Mouse (Mus musculus) heart, adult 2 months (tissue): Measurements from ENCODE around the gene Gm20518. TPM values are rescaled to one million over a fixed set of nuclear protein-coding genes. Genes with fewer than 3 reads are reported as not detected.

Experiments
- DNase-seq, 2 experiments: peaks; one replicate each; pipeline ENCODE4 v3.0.0; 2021
- H3K27ac ChIP-seq: fragments of 200-600 bp; 2 replicates; pipeline ENCODE4 v1.8.1; 2022
- H3K27me3 ChIP-seq: fragments of 200-500 bp; 2 replicates; pipeline ENCODE4 v1.6.1; 2012; ENCODE audit warnings: mild to moderate bottlenecking, low read length, inconsistent platforms, mixed read lengths; ENCODE audit not compliant: control insufficient read depth, insufficient read depth
- H3K36me3 ChIP-seq: fragments of 200-500 bp; 2 replicates; pipeline ENCODE4 v1.6.1; 2012; ENCODE audit warnings: low read length, inconsistent platforms; ENCODE audit not compliant: control insufficient read depth, insufficient read depth
- H3K4me1 ChIP-seq: fragments of 200-500 bp; 2 replicates; pipeline ENCODE4 v1.6.1; 2011; ENCODE audit warnings: low read length; ENCODE audit not compliant: control insufficient read depth, insufficient read depth
- H3K4me3 ChIP-seq: fragments of 200-600 bp; 2 replicates; pipeline ENCODE4 v1.8.1; 2022
- H3K79me2 ChIP-seq: fragments of 200-500 bp; replicated peaks from 2 replicates; pipeline ENCODE4 v1.6.1; 2012; ENCODE audit warnings: mild to moderate bottlenecking, inconsistent platforms, low read length, moderate library complexity, mixed read lengths; ENCODE audit not compliant: control insufficient read depth, insufficient read depth
- H3K9ac ChIP-seq: fragments of 200-500 bp; 2 replicates; pipeline ENCODE4 v1.6.1; 2012; ENCODE audit warnings: low read depth, mild to moderate bottlenecking, control low read depth, inconsistent platforms, low read length, mixed read lengths
- CTCF ChIP-seq: fragments of 200-600 bp; IDR thresholded peaks from 2 replicates; pipeline ENCODE4 v1.8.1; 2022; ENCODE audit warnings: antibody characterized with exemption, mild to moderate bottlenecking, moderate library complexity
- EP300 ChIP-seq: fragments of 200-500 bp; IDR thresholded peaks from 2 replicates; pipeline ENCODE4 v1.6.1; 2011; ENCODE audit warnings: low read depth, low read length, control low read depth; ENCODE audit not compliant: insufficient read depth
- POLR2A ChIP-seq: fragments of 200-500 bp; IDR thresholded peaks from 2 replicates; pipeline ENCODE4 v1.6.1; 2011; ENCODE audit warnings: mild to moderate bottlenecking, low read depth, low read length, control low read depth; ENCODE audit not compliant: insufficient read depth
- WGBS: fragments of 180-500 bp; shearing (Covaris S2); methylation state at CpG from one replicate; pipeline ENCODE4 v1.1.7; 2018; 5-methylcytosine and 5-hydroxymethylcytosine counted together
- intact Hi-C: fragments of 180-260 bp; cut with DNase I; formaldehyde crosslinking; loops from one replicate; pipeline ENCODE4 v1.15.1; 2025
- polyA plus RNA-seq: library from polyadenylated mRNA; depleted of rRNA; stranded (reverse); fragments of >200 nt; gene quantifications from 2 replicates; pipeline ENCODE4 v1.2.3, GENCODE M21; 2012
- total RNA-seq, 2 experiments: library from RNA; stranded (reverse); gene quantifications; 2 replicates each; pipeline ENCODE4 v1.2.3; 2021

The Gm20518 gene
- total and polyA plus RNA-seq, 3 experiments: 0.20 to 0.68 (median 0.31) TPM

DNA sequence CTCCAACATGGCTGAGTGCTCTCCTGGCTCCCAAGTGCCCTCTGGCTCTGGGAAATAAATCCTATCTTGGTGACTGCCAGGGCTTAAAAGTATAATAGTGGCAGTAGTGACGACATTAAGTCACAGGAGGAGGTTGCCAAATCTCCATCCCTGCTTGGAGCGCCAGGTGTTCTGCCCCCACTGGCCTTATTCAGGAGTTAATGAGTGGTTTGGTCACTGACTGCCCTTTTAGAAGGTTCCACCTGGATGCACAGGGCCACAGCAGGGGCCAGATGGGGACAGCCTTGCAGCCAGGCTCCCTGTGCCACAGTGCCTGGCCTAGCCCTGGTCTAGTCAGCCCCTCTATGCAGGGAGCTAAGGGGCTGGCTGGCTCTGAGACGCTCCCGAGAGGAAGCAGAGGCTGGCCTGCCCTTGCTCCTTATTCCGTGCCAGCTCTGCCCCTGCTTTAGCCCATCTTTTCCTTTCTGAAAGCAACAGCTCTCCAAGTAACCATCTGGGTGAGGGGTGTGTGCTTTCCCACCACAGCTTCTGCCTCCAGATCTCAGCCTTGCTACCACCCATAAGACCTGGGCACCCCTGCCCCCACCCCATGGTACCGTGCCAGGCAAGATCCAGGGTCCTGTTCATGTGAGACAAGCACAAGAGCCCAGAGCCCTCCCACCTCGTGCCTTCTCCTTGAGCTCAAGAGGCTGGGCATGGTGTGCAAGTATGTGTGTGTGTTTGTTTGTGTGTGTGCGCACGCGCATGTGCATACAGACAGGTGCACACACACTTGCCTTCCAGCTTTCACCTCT is 60.9 kb downstream of the Gm20518 start:
- no peak overlapping the region for H3K4me3 ChIP-seq
- TF ChIP-seq CTCF (no peak), EP300 (no peak), POLR2A (no peak)
- H3K27me3 ChIP-seq: peaks cover 12% of the 10 kb centered on the region
- DNase-seq: no peak
- H3K9ac ChIP-seq: no peak overlapping the region
- intact Hi-C loops: no loop called here
- no peaks in the 10 kb centered on the region for H3K79me2 ChIP-seq
- 74% methylated on average over 10 of the region's 10 CpGs for WGBS
- H3K4me1 ChIP-seq: no peaks in the 10 kb centered on the region
- H3K27ac ChIP-seq: no peak overlapping the region
- H3K36me3 ChIP-seq: no peaks in the 10 kb centered on the region

DNA sequence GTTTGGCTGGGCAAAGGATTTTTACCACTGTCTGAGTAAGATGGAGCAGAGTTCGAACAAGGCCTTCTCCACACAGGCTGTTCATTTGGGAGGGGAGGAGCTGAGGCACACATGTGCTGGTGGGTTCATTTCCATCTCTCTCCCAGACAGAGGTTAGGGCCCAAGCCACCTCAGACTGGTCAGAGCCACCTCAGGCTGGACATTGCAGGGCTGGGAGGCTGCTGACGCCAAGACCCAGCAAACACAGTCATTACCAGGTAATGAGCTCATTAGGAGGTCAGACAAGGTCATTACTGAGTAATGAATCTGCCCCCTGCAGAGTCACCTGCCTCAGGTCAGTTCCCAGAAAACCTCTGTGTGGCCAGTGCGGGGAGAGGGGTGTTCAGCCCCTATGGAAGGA is 62.6 kb downstream of the Gm20518 start:
- 93% methylated on average over 3 of the region's 3 CpGs for WGBS
- Histone ChIP-seq H3K4me1 (no peaks in the 10 kb centered on the region), H3K27ac (no peak overlapping the region), H3K79me2 (no peaks in the 10 kb centered on the region), H3K9ac (no peak overlapping the region), H3K4me3 (no peak overlapping the region), H3K36me3 (no peaks in the 10 kb centered on the region), H3K27me3 (peaks cover 5% of the 10 kb centered on the region)
- intact Hi-C loops: no loop called here
- DNase-seq: no peak
- TF ChIP-seq POLR2A: no peak
- TF ChIP-seq CTCF: no peak
- no peak for TF ChIP-seq EP300

- Histone ChIP-seq H3K27me3 (peaks cover 2% of the 10 kb centered on the region; the same call in 1 of the 2 replicates), H3K4me3 (no peak overlapping the region), H3K9ac (no peak overlapping the region), H3K27ac (no peak overlapping the region), H3K36me3 (no peaks in the 10 kb centered on the region), H3K4me1 (no peaks in the 10 kb centered on the region), H3K79me2 (no peaks in the 10 kb centered on the region)
- 66% methylated on average over 2 of the region's 2 CpGs for WGBS
- intact Hi-C loops: no loop called here
- no peak for DNase-seq
- no peak for TF ChIP-seq CTCF
These were observed 63.2 kb downstream of the Gm20518 start for GRCm38 (mm10) chr16:17828229-17828628.

DNA sequence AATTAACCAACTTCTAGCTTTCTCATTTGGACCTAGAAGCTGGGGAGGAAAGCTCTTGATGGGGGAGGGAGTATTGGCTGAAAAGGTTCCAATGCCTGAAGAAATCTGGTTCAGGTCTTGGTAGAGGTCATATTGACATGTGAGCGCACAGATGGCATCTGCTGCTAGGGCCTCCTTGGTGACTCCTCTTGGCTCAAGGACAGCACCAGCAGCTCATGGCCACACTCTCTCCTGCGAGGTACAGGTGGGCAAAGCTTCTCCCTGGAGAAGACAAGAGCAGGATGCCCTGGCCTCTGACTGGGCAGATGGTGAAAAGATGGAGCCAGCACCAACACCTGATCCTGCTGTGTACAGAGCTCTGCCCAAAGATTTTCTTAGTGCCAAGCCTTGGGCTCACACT is 65.0 kb downstream of the Gm20518 start:
- H3K27me3 ChIP-seq: peaks cover 2% of the 10 kb centered on the region; the same call in 1 of the 2 replicates
- no peak overlapping the region for H3K27ac ChIP-seq

DNA sequence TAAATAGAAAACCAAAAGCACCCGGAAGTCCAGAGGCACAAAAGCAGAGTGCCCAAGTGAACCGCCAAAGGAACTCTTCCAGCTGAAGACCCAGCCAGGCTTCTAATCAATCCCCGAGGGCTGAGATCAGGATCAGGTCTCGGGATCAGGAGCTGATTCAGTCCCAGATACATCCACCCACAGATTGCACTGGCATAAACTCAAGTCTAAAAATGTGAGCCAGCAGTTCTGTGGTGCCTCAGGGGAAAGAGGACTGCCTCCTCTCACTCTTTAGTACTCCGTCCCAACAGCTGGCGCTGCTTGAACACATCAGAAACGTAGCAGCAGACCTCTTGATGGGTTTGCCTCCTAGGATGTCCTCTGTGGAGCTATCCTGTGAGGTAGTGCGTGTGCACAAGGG is 74.9 kb downstream of the Gm20518 start:
- H3K27me3 ChIP-seq: no peaks in the 10 kb centered on the region
- intact Hi-C loops: no loop called here
- H3K4me3 ChIP-seq: no peak overlapping the region
- no peak for TF ChIP-seq POLR2A
- TF ChIP-seq CTCF: no peak
- TF ChIP-seq EP300: no peak
- DNase-seq: no peak
- no peaks in the 10 kb centered on the region for H3K79me2 ChIP-seq
- H3K9ac ChIP-seq: no peak overlapping the region
- H3K27ac ChIP-seq: no peak overlapping the region
- WGBS: 80% methylated on average over 8 of the region's 8 CpGs
- H3K4me1 ChIP-seq: peaks cover 2% of the 10 kb centered on the region; the same call in 1 of the 2 replicates
- no peaks in the 10 kb centered on the region for H3K36me3 ChIP-seq

More for the DNA sequence above, 65.0 kb downstream of the Gm20518 start:
- H3K79me2 ChIP-seq: no peaks in the 10 kb centered on the region
- intact Hi-C loops: no loop called here
- TF ChIP-seq EP300 (no peak), CTCF (no peak)
- H3K9ac ChIP-seq: no peak overlapping the region
- H3K4me1 ChIP-seq: no peaks in the 10 kb centered on the region
- 86% methylated on average over 2 of the region's 2 CpGs for WGBS
- no peaks in the 10 kb centered on the region for H3K36me3 ChIP-seq
- H3K4me3 ChIP-seq: no peak overlapping the region
- no peak for DNase-seq

GRCm38 (mm10) chr16:17815411-17816402 is 75.8 kb downstream of the Gm20518 start:
- H3K79me2 ChIP-seq: no peaks in the 10 kb centered on the region
- peak overlapping the region; percentile 57 for H3K9ac ChIP-seq
- TF ChIP-seq EP300 (no peak), CTCF (peak; percentile 87), POLR2A (no peak)
- intact Hi-C loops: no loop called here
- 6% methylated on average over 63 of the region's 63 CpGs for WGBS
- H3K4me1 ChIP-seq: peaks cover 2% of the 10 kb centered on the region; the same call in 1 of the 2 replicates
- DNase-seq: peak; percentile 75 to 77
- H3K36me3 ChIP-seq: no peaks in the 10 kb centered on the region
- H3K27ac ChIP-seq: no peak overlapping the region
- no peaks in the 10 kb centered on the region for H3K27me3 ChIP-seq
- H3K4me3 ChIP-seq: peak overlapping the region; percentile 53
